Mouse (Mus musculus) heart, postnatal 0 days (tissue): ENCODE measurements around the gene Cdh5.

Source experiments
- CTCF ChIP-seq: IDR thresholded peaks from 2 replicates; pipeline ENCODE4 v1.5.1; 2016; ENCODE audit warnings: antibody characterized with exemption, control low read depth, low read depth
- EP300 ChIP-seq: IDR thresholded peaks from 2 replicates; pipeline ENCODE4 v1.6.1; 2016; ENCODE audit warnings: antibody characterized with exemption, low read depth

DNA sequence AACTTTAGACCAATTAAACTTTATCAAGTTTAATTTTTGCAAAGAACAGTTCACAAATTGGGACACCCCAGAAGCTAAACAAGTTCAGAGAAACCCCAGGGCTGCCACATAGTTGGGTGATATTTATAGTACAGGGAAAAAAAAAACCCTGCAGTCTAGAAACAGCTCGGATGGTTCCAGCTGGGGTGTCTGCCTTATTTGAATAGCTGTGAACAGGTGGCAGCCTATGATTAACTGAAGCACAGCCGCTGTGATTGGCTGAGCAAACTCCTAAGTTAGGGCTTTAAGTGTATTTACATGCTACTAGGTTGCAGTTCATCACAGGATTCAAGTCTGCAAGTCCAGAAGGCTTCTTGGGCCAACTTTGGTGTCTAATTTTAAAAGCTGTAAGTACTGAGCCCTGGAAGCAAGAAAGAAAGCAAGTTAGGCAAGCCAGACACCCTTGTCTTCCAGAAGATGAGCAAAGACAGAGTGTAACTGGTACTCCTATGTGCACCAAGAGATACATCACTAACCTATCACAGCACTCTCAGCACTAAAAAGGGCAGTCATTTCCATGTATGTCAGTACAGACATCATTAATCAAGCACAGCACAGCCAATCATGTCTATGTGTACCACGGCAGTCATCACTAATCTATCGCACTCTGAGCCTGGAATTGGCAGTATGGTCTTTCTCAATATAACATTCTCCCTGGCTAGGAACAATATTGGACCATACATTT lies 25.9 kb downstream of the Cdh5 start:
- TF ChIP-seq CTCF: no peak
- no peak for TF ChIP-seq EP300
